Mouse (Mus musculus) neural tube, embryonic 10.5 days (tissue): Measurements from ENCODE around the gene Fam189a1.
A peak's percentile ranks its signal among the peaks of the same experiment; 100 is the strongest.

Source experiments
- DNase-seq: peaks from one replicate; pipeline ENCODE4 v3.0.0-alpha.2; 2017; ENCODE audit warnings: low spot score; ENCODE audit errors: extremely low spot score

The Fam189a1 gene

DNA sequence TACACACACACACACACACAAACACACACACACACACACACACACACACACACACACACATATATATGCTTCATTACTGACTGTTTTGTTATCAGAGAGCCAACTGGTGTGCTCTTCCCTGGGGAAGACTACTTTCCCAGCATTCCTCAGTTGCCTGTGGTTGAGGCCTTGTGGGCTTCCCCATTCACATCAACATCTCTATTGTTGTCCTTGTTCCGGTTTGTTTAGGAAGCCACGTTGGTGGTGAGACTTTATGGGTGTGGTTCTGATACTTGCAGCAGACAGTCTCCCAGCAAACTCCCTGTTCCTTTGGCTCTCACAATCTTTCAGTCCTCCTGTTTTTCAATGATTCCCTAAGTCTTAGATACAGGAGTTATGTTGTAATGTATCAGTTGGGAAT, 204.2 kb downstream of the Fam189a1 start:
- DNase-seq = no peak

DNA sequence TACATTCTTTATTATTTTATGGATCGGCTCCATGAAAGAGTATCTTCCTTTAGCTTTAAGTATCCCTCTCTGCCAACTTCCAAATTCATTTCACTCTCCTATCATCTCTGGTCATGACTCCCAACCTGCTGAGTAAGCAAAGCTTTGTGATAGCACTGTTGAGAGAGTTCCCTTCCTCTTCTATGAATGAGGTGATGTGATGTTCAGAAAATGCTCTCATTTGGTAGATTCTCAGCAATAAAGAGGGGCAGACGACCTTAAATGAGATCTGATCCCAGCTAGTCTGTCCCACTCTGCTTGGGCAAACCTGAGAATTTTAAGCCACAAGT, 205.6 kb downstream of the Fam189a1 start:
- no peak for DNase-seq

DNA sequence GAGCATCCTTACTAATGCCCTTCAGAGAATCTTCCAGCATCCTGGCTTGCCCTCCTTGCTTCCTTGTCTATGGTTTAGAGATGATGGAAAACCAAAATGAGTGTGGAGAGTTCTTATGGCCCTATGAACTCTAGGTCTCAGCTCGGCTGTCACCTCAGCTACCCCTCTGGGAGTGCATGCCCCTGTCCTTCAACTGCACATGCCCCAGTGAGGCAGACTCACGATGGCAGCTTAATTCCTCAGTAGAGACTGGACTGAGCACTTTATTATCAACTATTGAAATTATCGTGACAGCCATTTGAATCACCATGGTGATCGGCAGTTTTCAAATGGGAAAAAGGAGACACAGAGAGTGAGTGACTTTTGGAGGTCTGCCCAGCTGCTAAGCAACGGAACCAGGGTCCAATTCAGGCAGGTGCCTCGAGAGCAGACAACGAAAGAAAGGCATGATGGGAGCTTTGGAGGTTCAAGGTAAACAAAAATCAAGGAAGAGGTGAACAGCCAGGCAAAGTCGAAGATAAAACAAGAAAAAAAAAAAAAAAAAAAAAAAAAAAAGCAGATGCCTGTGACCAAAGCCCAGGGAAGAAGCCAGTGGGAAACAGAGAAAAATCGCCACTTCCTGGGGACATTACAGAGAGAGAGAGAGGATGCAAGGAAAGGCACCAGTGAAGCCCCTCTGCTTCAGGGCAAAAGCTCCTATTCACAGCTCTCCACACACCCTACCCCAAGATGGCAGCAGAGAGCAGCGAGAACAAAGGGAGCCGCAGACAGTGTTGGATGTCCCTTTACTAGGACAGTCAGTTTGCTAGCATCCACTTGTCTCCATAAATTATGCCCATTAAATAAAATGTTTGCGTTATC, 206.2 kb downstream of the Fam189a1 start:
- peak; percentile 50 for DNase-seq

DNA sequence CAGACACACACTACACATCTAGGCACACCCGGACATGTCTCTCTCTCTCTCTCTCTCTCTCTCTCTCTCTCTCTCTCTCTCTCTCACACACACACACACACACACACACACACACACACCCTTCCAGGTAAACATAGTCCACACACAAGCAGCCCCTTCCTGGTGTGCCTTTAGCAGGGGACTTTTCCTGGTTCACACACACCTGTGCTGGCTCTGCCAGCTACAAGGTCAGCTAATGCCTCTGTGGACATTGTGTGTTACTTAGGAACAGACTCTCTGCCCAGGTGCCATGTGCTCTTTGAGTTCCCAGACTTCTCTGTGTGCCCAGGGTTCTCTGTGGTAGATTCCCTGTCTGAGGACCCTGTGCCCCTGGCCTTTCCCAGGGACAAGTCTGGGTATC, 206.9 kb downstream of the Fam189a1 start:
- no peak for DNase-seq

DNA sequence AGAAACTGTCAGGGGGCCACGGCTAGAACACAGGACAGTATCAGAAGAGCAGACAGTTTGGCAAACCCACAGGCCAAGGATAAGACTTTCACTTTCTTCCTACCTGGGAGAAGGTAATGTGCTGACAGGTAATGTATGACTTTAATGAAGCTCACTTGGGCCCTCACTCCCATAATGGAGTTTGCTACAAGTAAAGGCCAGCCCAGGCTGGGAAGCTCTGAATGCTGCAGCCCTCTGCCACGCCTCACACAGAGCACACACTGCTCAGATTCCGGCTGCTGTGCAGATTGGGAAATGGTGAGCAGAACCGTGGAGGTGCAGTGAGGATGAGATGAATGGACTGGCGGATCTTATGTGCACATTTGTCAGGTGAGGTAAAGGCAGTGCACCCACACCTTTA, 211.7 kb downstream of the Fam189a1 start:
- DNase-seq = no peak

DNA sequence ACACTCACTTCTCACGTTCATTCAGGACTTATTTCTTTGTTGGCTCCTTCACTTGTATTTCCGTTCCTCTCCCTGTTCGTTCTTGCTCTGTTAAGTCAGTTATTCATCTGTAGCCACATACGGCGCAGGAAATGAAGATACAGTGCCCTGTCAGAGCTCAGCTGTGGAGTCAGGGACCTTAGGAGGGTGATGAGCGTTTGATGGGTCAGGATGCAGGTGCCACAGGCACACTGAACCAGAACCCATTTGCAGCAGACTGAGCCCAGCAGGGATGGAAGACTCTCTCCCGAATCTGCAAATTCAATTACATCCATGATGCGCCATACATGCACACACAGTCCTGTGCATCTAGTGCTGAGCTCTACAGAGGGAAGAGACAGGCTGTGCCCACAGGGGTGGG, 212.2 kb downstream of the Fam189a1 start:
- DNase-seq = no peak

DNA sequence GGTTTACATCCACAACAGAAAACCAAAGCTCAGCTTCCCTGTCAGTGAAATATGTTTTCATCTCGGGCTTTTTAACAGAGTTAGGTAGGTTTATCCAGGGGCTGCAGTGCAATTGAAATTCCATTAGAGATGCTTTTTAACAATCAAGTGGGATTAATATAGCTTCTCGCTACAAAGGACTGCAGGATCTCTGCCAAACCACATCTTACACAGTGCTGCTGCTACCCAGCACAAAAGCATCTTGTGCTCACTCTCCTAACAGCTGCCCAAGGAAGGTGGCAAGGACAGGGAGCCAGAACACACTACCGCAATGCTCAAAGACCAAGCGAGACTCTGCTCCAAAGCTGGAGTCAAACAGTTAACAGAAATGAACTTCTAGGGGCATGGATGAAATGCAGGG, 219.4 kb downstream of the Fam189a1 start:
- no peak for DNase-seq

DNA sequence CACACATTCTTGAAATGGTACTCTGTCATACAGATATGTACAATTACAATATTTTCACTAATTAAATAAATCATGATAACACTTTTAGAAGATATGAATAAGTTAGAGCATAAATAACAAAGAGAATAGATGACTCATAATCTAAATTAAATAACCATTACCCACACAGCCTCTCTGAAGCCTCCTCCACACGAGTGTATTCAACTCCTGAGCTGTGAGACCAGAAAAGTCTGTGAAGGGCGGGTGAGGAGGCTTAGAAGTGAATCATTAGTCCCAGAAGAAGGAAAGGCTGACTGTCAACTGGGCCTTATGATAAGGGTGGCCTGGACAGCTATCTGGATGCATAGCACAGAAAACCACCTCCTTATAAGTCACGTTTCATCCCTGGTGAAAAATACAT, 222.3 kb downstream of the Fam189a1 start:
- DNase-seq = no peak

DNA sequence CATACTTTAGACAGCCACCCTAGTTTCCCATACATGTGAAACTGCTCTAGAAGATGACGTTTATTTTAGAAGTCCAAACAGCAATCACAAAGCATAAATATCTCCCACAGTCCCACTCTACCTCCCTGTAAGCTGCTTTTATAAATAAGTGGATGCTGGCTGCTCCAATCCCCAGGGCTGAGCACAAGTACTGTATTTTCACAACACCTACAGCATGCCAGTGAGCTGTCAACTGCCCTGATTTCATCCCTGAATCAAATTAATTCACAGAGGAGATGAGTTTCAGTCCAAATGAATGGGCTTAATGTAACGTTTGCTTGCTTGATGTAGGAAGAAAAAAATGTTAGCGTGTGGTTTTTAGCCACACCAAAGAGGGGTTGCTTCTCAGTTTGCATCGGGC, 225.4 kb downstream of the Fam189a1 start:
- no peak for DNase-seq

DNA sequence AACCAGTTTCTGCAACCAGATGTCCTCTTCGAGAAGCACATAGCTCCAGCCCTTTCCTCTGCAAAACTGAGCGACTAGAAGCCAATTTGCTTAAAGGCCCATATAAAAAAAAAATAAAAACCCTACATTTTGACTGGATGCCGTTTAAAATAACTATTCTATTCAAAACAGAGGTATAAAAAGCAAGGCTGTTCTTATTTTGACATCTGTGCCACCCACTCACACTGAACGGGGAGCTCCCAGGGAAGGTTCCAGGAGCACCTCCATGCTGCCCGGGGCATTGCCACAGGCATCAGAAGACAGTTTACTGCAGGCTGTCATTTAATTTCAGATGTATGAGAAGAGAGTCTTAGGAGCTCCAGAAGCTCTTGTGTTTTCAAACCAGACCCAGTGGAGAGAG, 232.5 kb downstream of the Fam189a1 start:
- no peak for DNase-seq

DNA sequence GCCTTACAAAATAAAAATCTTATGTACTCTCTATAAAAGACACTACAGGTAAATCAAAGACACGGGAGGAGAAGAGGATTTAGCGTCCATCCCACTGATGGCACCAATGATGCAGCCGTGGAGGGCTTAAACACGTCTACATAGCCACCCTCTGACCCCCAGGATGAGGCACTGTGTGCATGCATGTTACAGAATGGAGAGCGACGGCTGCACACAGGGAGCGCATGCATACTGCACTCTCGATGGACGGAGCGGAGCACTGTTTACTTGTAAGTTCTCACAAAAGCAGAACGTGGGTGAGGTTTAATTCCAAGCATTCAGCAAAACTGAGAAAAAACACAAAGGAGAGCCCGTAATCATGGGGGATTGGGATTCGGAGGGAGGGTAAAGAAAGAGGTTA, 235.2 kb downstream of the Fam189a1 start:
- DNase-seq = no peak

DNA sequence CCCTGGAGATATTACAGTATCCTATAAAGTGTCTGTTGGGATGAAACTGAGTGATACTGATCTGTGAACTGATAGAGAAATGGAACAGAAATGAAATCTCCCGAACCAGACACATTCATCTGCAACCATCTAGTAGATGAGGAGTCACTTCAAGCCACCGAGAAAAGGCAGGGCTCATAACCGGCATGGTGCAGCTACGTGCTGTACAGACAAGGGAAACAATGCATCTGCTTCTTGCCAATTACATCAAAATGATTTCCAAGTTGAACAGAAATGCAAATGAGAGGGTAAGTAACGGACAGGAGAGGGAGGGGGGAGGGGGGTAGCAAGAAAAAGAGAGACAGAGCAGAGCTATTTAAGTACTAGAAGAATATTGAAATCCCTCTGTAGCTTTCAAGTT, 235.6 kb downstream of the Fam189a1 start:
- no peak for DNase-seq

DNA sequence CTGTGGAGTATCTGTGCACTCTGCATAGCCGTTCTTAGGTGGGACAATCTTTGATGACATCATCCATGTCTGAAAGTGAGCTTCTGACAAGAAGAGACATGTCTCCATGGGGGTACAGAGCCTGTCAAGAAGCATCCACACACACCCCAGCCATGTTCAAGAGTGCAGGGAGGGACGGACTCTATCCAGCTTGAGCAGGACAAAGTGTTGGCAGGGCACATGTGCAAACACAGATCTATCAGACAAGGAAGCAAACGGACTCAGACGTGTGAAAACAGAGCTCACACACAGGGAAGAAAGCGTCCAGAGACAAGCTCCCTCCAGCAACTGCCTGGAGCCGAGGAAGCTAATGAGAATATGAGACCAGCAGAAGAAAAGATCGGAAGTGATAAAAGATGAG, 239.7 kb downstream of the Fam189a1 start:
- DNase-seq = no peak

DNA sequence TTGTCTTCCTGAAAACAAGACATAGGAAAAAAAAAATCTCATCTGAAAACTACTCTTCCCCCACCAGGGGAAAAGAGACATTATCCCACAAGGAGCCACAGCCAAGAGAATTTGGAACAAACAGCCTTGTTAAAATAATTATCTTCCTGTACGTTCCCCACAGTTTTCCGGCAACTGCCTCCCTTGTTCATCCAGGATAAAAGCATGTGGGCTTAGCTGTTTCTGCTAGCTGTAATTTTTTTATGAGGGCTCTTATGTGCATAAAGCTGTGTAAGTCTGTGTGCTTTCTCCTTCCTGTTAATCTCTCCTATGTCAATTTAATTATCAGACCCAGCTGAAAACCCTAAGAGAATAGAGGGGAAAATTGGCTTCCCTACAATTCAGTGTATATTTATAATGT, 241.2 kb downstream of the Fam189a1 start:
- DNase-seq = no peak

DNA sequence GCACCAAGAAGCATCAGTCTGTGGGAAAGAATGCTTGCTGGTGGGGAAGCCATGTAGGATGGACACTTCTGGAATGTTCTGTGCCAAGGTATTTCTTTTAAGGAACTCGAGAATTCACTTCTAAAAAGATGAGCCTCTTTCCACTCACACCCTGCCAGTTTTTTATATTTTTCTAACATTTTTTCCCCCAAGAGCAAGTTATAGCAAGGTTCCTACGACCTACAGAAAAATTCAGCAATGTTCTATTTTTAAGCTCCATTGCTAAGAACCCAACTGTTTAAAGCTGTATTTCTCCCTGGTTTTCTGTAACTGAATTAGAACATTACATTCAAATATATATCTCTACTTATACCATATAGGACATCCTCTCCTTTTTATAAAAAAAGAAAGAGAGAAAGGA, 244.4 kb downstream of the Fam189a1 start:
- DNase-seq = no peak

DNA sequence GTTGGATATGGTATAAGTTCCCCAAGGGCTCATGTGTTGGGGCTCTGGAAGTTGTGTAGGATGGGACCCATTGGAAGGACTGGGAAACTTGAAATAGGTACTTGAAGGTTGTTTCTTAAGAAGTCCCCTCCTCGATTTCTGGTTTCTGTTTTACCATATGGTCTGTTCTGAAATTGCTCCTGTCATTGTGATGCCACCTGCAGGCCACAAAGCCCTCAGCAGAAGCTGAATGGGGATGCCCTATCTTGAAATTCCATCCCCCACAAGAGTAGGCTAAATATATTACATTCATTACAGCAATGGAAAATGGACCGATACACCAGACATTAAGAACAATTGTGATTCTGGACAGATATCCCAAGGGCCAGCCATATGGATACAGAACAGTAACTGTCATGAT, 246.2 kb downstream of the Fam189a1 start:
- no peak for DNase-seq

DNA sequence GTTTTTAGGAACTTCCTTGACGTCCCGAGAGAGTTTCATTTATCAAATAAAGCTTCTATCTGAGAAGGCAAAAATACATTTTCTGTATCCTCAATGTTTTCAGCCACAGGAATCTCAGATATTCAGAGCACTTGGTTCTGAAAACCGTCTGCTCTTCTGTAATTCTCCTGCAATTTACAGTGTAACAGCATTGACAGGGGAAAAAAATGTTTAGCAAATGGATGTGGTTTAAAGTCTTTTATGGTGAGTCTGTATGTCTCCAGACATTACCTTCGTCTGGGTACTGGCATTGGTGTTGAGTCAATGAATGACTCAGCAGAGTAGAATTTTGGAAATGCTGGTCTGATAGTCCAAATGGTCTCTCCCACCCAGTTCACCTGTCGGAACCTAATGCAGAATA, 249.4 kb downstream of the Fam189a1 start:
- no peak for DNase-seq

DNA sequence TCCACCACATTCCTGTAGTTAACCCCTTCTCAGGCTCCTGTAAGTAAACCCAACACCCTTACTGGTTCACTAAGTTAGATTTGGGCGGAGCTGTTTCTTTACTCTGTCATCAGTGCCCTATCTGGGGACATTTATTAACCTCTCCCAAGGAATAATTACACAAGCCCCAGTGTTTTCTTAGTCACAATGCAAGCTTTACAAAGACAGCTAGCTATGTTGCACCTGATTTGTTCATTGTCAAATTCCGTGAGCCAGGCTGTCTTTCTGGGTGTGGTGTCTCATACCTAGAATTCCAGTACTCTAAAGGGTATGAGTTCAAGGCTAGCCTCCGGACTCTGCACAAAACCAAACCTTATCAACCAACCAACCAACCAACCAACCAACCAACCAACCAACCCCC, 250.9 kb downstream of the Fam189a1 start:
- DNase-seq = no peak

DNA sequence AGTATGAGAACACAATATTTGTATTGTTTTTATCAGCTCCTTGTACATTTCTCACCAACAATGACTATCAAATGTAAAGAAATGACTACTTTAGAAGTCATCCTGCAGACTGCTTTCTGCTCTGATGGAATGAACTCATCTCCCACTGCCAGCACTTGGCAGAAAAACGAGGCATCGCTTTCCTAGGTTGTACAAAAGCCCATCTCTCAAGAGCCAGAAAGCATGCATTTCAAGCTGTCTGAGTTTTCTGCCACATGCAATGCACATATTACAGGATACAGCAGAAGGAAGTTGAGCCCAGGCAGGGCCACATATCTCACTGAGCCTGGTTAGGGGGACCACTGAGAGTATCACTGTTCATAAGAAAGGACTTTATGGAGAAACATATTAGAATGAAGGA, 256.1 kb downstream of the Fam189a1 start:
- no peak for DNase-seq

DNA sequence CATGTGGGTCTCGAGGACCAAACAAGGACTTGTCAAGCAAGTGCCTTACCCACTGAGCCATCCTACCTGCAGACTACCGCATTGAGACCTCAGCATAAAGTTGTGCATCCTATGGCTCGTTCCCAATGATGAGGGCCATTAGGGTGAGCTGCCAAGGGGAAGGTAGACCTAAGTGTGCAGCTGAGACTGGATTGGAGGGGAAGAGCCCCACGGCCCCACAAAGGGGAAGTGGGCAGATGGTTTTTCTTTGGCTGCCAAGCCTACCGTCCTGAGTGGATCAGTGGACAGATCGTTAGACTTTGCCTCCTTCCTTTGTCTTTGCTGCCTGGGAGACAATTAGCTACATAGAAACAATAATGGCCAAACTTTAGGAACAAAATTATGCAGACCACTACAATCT, 259.8 kb downstream of the Fam189a1 start:
- no peak for DNase-seq

DNA sequence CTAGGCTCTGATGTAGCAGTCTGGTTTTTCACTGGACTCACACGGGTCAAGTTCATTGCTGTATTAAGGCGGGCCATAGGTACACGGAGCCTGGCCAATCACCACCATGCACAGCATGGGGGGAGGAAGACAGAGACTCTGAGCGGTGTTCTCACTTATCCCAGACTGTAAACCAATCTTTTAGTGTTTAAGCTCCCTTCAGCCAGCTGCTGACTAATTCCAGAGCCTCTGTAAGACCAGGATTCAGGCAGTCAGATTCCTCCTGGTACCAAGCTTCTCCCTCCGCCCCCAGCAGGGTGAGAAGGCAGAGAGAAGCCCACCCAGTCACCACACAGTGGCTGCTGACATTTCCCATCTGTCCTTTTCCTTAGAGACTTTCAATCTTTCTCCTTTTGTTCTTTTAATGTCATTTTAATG, 260.7 kb downstream of the Fam189a1 start:
- DNase-seq = no peak

DNA sequence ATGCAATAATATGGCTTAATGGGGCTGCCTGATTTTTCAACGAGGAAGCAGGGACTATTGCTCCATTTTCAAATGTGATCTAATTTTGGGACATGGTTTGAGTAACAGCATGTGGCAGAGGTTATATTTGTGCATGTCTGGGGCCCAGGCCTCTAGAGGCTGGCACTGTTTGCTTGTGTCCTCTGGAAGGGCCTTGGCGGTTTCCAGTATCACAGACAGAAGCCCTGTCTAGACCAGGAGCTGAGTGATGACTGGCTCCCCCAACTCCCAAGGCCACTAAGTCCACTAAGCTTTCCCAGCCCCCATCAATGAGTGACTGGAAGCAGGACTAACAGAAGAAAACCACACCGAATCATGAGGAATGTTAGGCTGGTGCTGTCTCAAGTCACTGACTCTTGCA, 265.2 kb downstream of the Fam189a1 start:
- DNase-seq = no peak

DNA sequence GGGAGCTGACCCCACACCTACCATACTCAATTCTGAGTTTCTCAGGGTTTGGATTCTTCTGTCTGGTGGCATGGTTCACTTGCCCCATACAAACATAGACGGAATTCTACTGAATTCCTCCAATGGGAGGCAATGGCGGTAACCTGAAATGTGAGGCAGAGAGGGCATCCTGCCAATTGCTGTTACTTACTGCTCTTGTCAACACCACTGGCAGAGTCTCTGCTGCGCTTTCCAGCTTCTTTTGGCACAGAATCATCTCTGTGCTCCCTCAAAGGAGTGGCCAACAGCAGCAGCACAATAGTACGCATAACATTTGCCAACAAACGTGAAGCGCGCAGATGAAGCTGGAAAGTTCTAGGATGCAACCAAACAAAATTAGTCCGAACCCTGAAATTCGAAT, 266.5 kb downstream of the Fam189a1 start:
- no peak for DNase-seq
